Mouse (Mus musculus) left cerebral cortex, postnatal 25 days (tissue): ENCODE data around the gene Osbp. TPM values are rescaled to one million over a fixed set of nuclear protein-coding genes. Genes with fewer than 3 reads are reported as not detected.

Experiments used
- microRNA-seq, 2 experiments: library from miRNA; unstranded; fragments of <30 nt; microRNA quantifications; one replicate each; pipeline ENCODE4 v1.2.0; 2022
- total RNA-seq, 2 experiments: library from RNA; stranded (reverse); gene quantifications; 2 replicates each; pipeline ENCODE4 v1.2.3; 2021

The Osbp gene
- total RNA-seq, 2 experiments from 2014 or later = 55.3 to 58.9 TPM

Small RNA genes lying within 50 kb of the gene (microRNA-seq; reads per million reads assigned to microRNA genes)
- 4.0 to 6.4 reads per million in 2 experiments for gene Mir6994

Other genes with a start within 250 kb of the Osbp start
- not detected for gene Gif, start 218.4 kb upstream of the Osbp start, total RNA-seq
- gene Mrpl16, start 195.6 kb upstream of the Osbp start, total RNA-seq = 10 to 100 TPM; 38.4 to 39.8 TPM
- gene Stx3, start 146.5 kb upstream of the Osbp start, total RNA-seq = 10 to 100 TPM; 20.9 to 21.6 TPM
- not detected for gene Olfr1417, start 126.7 kb upstream of the Osbp start, total RNA-seq
- not detected for gene Olfr1418, start 104.9 kb upstream of the Osbp start, total RNA-seq
- gene Olfr1419, start 90.8 kb upstream of the Osbp start, total RNA-seq = not detected
- not detected for gene Olfr1420, start 79.4 kb upstream of the Osbp start, total RNA-seq
- 10 to 100 TPM; 18.7 to 21.0 TPM for gene Patl1, start 53.5 kb upstream of the Osbp start, total RNA-seq
- not detected for gene Olfr1423, start 75.4 kb downstream of the Osbp start, total RNA-seq
- not detected for gene Olfr1424, start 96.7 kb downstream of the Osbp start, total RNA-seq
- not detected for gene Olfr1425, start 111.8 kb downstream of the Osbp start, total RNA-seq
- gene Olfr1426, start 126.1 kb downstream of the Osbp start, total RNA-seq = not detected
- not detected for gene Olfr1427, start 137.4 kb downstream of the Osbp start, total RNA-seq
- gene Olfr1428, start 150.0 kb downstream of the Osbp start, total RNA-seq = not detected
- not detected for gene Olfr76, start 157.3 kb downstream of the Osbp start, total RNA-seq
- gene Olfr1555-ps1, start 204.2 kb downstream of the Osbp start, total RNA-seq = not detected
- gene Olfr1431, start 234.7 kb downstream of the Osbp start, total RNA-seq = not detected